Mouse (Mus musculus): ENCODE results near the gene Ntn1. TPM values are rescaled to one million over a fixed set of nuclear protein-coding genes. Genes with fewer than 3 reads are reported as not detected.

Ntn1 gene
- polyA plus RNA-seq, 1 experiment from 2014 or later = 13.6 TPM

DNA sequence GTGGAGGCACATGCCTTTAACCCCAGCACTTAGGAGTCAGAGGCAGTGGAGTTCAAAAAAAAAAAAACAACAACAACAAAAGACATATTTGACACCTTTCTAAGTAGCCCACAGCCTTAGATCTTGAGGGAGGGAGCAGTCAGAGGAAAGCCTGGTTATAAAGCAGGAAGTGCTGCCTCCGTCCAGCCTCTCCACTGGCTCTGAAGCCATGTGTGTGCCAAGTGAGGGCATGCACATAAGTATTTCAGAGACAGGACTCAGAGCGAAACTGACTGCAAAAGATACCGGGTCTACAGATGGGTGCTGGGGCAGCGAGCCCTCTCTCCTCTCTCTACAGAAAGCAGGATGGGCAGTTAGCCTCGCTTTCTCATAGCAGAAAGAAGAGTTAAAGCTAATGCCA lies 196.2 kb downstream of the Ntn1 start:
- ATAC-seq (ENCODE audit: low FRiP score, low TSS enrichment) = no peak
- no peak overlapping the region for H3K9ac ChIP-seq (replicated peaks; ENCODE audit: low read length)
- no peak overlapping the region for H3K4me2 ChIP-seq (replicated peaks; ENCODE audit: low read depth, low read length)
- H3K36me3 ChIP-seq (ENCODE audit: insufficient read depth, low read length) = no peaks in the 10 kb centered on the region
- 74% methylated on average over 5 of the region's 5 CpGs for WGBS
- no peaks in the 10 kb centered on the region for H3K27me3 ChIP-seq (ENCODE audit: insufficient read depth, low read length)
- no peak overlapping the region for H3K27ac ChIP-seq (ENCODE audit: low read length)
- H3K4me3 ChIP-seq (ENCODE audit: low read length) = no peak overlapping the region
- H3K9me3 ChIP-seq (ENCODE audit: low read length) = no peaks in the 10 kb centered on the region
- H3K4me1 ChIP-seq (ENCODE audit: insufficient read depth, low read length) = peaks cover 27% of the 10 kb centered on the region

DNA sequence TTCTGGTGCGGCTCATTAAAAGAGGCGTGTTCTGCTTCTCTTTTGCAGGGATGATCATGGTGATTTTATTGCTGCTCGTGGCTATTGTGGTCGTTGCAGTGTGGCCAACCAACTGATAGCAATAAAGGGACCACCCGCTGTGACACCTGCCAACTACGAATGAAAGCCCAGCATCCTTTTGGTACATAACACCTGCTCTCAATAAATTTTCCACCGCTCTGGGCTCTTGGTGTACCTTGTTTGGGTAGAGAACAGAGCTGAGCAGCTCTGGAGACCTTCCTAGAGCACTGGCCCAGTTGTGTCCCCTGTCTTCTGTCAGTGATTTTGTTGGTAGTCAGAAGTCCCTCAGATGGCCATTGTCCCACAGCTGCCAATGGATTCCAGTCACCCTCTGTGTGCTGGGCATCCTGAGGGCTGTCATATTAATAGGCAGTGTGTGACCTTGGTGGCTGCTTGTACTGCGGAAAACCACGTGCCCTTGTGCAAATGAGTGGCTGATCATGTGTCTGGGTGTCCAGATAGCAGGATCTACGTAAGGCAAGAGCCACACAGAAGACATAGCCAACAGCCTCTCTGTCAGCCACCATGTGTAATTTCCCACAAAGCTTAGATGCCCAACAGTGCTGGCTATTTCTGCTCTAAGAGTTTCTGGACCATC lies 196.8 kb downstream of the Ntn1 start:
- H3K9me3 ChIP-seq (ENCODE audit: low read length) = no peaks in the 10 kb centered on the region
- ATAC-seq (ENCODE audit: low FRiP score, low TSS enrichment) = no peak
- H3K9ac ChIP-seq (replicated peaks; ENCODE audit: low read length) = no peak overlapping the region
- no peaks in the 10 kb centered on the region for H3K36me3 ChIP-seq (ENCODE audit: insufficient read depth, low read length)
- no peak overlapping the region for H3K4me2 ChIP-seq (replicated peaks; ENCODE audit: low read depth, low read length)
- H3K27me3 ChIP-seq (ENCODE audit: insufficient read depth, low read length) = no peaks in the 10 kb centered on the region
- no peak overlapping the region for H3K4me3 ChIP-seq (ENCODE audit: low read length)
- peaks cover 33% of the 10 kb centered on the region for H3K4me1 ChIP-seq (ENCODE audit: insufficient read depth, low read length)
- 39% methylated on average over 10 of the region's 10 CpGs for WGBS
- H3K27ac ChIP-seq (ENCODE audit: low read length) = no peak overlapping the region

DNA sequence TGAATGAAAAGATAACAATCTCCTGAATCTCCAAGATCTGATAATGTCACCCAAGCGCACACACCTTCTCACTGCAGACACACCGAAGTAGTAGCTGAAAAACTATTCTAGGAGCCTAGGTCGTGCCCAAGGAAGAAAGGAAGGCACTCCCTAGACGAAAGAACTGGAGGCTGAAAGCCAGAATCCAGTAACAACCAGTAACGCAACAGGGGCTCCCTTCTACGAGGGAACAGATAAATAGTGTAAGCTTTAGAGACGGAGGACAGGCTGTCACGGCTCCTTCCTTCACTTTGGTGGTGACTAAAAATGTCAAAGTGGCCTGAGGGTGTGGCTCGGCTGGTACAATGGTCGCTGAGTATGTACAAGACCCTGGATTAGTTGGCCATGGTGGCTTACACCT lies 198.1 kb downstream of the Ntn1 start:
- ATAC-seq (ENCODE audit: low FRiP score, low TSS enrichment) = no peak
- H3K4me3 ChIP-seq (ENCODE audit: low read length) = no peak overlapping the region

GRCm38 (mm10) chr11:68201811-68202459 lies 198.7 kb downstream of the Ntn1 start:
- no peak overlapping the region for H3K4me2 ChIP-seq (replicated peaks; ENCODE audit: low read depth, low read length)
- no peak overlapping the region for H3K27ac ChIP-seq (ENCODE audit: low read length)
- H3K4me3 ChIP-seq (ENCODE audit: low read length) = no peak overlapping the region
- no peak overlapping the region for H3K9ac ChIP-seq (replicated peaks; ENCODE audit: low read length)
- no peaks in the 10 kb centered on the region for H3K36me3 ChIP-seq (ENCODE audit: insufficient read depth, low read length)
- H3K9me3 ChIP-seq (ENCODE audit: low read length) = no peaks in the 10 kb centered on the region
- 69% methylated on average over 10 of the region's 10 CpGs for WGBS
- no peak for ATAC-seq (ENCODE audit: low FRiP score, low TSS enrichment)
- no peaks in the 10 kb centered on the region for H3K27me3 ChIP-seq (ENCODE audit: insufficient read depth, low read length)
- H3K4me1 ChIP-seq (ENCODE audit: insufficient read depth, low read length) = peaks cover 38% of the 10 kb centered on the region

More for the DNA sequence above, 198.1 kb downstream of the Ntn1 start:
- H3K9me3 ChIP-seq (ENCODE audit: low read length) = no peaks in the 10 kb centered on the region
- H3K4me1 ChIP-seq (ENCODE audit: insufficient read depth, low read length) = peaks cover 35% of the 10 kb centered on the region
- H3K36me3 ChIP-seq (ENCODE audit: insufficient read depth, low read length) = no peaks in the 10 kb centered on the region
- 69% methylated on average over 10 of the region's 10 CpGs for WGBS
- no peak overlapping the region for H3K27ac ChIP-seq (ENCODE audit: low read length)
- no peaks in the 10 kb centered on the region for H3K27me3 ChIP-seq (ENCODE audit: insufficient read depth, low read length)
- no peak overlapping the region for H3K9ac ChIP-seq (replicated peaks; ENCODE audit: low read length)
- H3K4me2 ChIP-seq (replicated peaks; ENCODE audit: low read depth, low read length) = no peak overlapping the region

GRCm38 (mm10) chr11:68201063-68201462 lies 199.6 kb downstream of the Ntn1 start:
- Histone ChIP-seq H3K27ac (ENCODE audit: low read length) (no peak overlapping the region), H3K4me3 (ENCODE audit: low read length) (no peak overlapping the region), H3K9ac (replicated peaks; ENCODE audit: low read length) (no peak overlapping the region), H3K9me3 (ENCODE audit: low read length) (no peaks in the 10 kb centered on the region), H3K27me3 (ENCODE audit: insufficient read depth, low read length) (no peaks in the 10 kb centered on the region), H3K4me2 (replicated peaks; ENCODE audit: low read depth, low read length) (no peak overlapping the region), H3K4me1 (ENCODE audit: insufficient read depth, low read length) (peaks cover 44% of the 10 kb centered on the region), H3K36me3 (ENCODE audit: insufficient read depth, low read length) (no peaks in the 10 kb centered on the region)
- 25% methylated on average over 1 of the region's 1 CpGs for WGBS
- ATAC-seq (ENCODE audit: low FRiP score, low TSS enrichment) = no peak

DNA sequence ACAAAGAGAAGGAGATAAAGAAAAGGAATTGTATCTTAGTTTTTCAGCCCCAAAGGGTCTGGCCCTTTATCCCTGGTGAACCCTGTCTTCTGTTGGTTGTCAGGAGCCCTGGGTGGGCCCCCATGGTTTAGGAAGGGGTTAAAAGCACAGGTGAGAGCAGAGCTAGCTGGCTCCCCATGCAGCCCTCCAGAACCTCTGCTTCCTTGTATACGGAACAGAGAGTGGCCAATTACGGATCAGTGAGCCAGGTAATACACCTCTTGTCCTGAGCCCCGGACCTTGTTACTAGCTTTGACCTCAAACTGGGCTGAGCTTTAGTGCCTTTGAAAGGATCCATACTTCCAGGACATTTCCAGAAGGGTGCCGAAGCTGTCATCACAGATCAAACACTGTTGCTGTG lies 200.1 kb downstream of the Ntn1 start:
- no peaks in the 10 kb centered on the region for H3K9me3 ChIP-seq (ENCODE audit: low read length)
- 63% methylated on average over 4 of the region's 4 CpGs for WGBS
- H3K36me3 ChIP-seq (ENCODE audit: insufficient read depth, low read length) = no peaks in the 10 kb centered on the region
- H3K9ac ChIP-seq (replicated peaks; ENCODE audit: low read length) = no peak overlapping the region
- H3K4me2 ChIP-seq (replicated peaks; ENCODE audit: low read depth, low read length) = no peak overlapping the region
- no peaks in the 10 kb centered on the region for H3K27me3 ChIP-seq (ENCODE audit: insufficient read depth, low read length)
- no peak overlapping the region for H3K4me3 ChIP-seq (ENCODE audit: low read length)
- H3K4me1 ChIP-seq (ENCODE audit: insufficient read depth, low read length) = peaks cover 49% of the 10 kb centered on the region
- no peak for ATAC-seq (ENCODE audit: low FRiP score, low TSS enrichment)
- H3K27ac ChIP-seq (ENCODE audit: low read length) = 0 out of 2 replicates have a peak overlapping the region, but pooled peaks have one; percentile 6

- H3K4me3 ChIP-seq (ENCODE audit: low read length) = no peak overlapping the region
- peak; percentile 43 for ATAC-seq (ENCODE audit: low FRiP score, low TSS enrichment)
- H3K27ac ChIP-seq (ENCODE audit: low read length) = 0 out of 2 replicates have a peak overlapping the region, but pooled peaks have one; percentile 6
- no peaks in the 10 kb centered on the region for H3K9me3 ChIP-seq (ENCODE audit: low read length)
- H3K36me3 ChIP-seq (ENCODE audit: insufficient read depth, low read length) = no peaks in the 10 kb centered on the region
- no peak overlapping the region for H3K4me2 ChIP-seq (replicated peaks; ENCODE audit: low read depth, low read length)
- peaks cover 54% of the 10 kb centered on the region for H3K4me1 ChIP-seq (ENCODE audit: insufficient read depth, low read length)
- H3K9ac ChIP-seq (replicated peaks; ENCODE audit: low read length) = no peak overlapping the region
- WGBS = 11% methylated on average over 10 of the region's 10 CpGs
- no peaks in the 10 kb centered on the region for H3K27me3 ChIP-seq (ENCODE audit: insufficient read depth, low read length)
These were observed 200.7 kb downstream of the Ntn1 start for GRCm38 (mm10) chr11:68199801-68200423.

DNA sequence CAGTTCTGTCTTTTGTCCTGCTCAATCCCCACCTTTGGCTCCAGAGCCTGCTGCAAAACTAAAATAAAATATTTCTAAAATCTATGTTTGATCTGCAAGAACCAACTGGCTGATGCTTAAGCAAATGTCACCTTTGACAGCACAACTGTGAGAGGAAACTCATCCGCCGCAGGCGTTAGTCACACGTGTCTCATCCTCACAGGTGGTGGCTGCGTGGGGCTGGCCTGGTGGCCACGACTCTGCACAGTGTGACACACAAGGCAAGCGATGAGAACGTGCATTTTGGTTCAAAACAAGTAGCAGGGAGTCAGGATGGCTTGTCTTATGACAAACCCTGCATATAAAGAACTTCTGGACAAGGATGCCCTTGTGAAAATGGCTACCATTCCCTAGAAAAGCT lies 201.5 kb downstream of the Ntn1 start:
- H3K4me2 ChIP-seq (replicated peaks; ENCODE audit: low read depth, low read length) = no peak overlapping the region
- H3K4me1 ChIP-seq (ENCODE audit: insufficient read depth, low read length) = peaks cover 56% of the 10 kb centered on the region
- no peaks in the 10 kb centered on the region for H3K9me3 ChIP-seq (ENCODE audit: low read length)
- no peak overlapping the region for H3K4me3 ChIP-seq (ENCODE audit: low read length)
- no peak overlapping the region for H3K9ac ChIP-seq (replicated peaks; ENCODE audit: low read length)
- H3K27me3 ChIP-seq (ENCODE audit: insufficient read depth, low read length) = no peaks in the 10 kb centered on the region
- peak overlapping the region; percentile 41 for H3K27ac ChIP-seq (ENCODE audit: low read length)
- 54% methylated on average over 8 of the region's 8 CpGs for WGBS
- ATAC-seq (ENCODE audit: low FRiP score, low TSS enrichment) = no peak
- no peaks in the 10 kb centered on the region for H3K36me3 ChIP-seq (ENCODE audit: insufficient read depth, low read length)

- Histone ChIP-seq H3K9me3 (ENCODE audit: low read length) (no peaks in the 10 kb centered on the region), H3K4me2 (replicated peaks; ENCODE audit: low read depth, low read length) (no peak overlapping the region), H3K27ac (ENCODE audit: low read length) (no peak overlapping the region), H3K9ac (replicated peaks; ENCODE audit: low read length) (no peak overlapping the region), H3K27me3 (ENCODE audit: insufficient read depth, low read length) (no peaks in the 10 kb centered on the region), H3K4me3 (ENCODE audit: low read length) (no peak overlapping the region), H3K36me3 (ENCODE audit: insufficient read depth, low read length) (no peaks in the 10 kb centered on the region), H3K4me1 (ENCODE audit: insufficient read depth, low read length) (peaks cover 56% of the 10 kb centered on the region)
- 53% methylated on average over 10 of the region's 10 CpGs for WGBS
- no peak for ATAC-seq (ENCODE audit: low FRiP score, low TSS enrichment)
These were observed 201.9 kb downstream of the Ntn1 start for GRCm38 (mm10) chr11:68198696-68199095.

GRCm38 (mm10) chr11:68197471-68197870 lies 203.2 kb downstream of the Ntn1 start:
- Histone ChIP-seq H3K9ac (replicated peaks; ENCODE audit: low read length) (no peak overlapping the region), H3K27ac (ENCODE audit: low read length) (no peak overlapping the region), H3K36me3 (ENCODE audit: insufficient read depth, low read length) (no peaks in the 10 kb centered on the region), H3K4me3 (ENCODE audit: low read length) (no peak overlapping the region), H3K4me2 (replicated peaks; ENCODE audit: low read depth, low read length) (no peak overlapping the region), H3K4me1 (ENCODE audit: insufficient read depth, low read length) (peaks cover 56% of the 10 kb centered on the region), H3K27me3 (ENCODE audit: insufficient read depth, low read length) (no peaks in the 10 kb centered on the region), H3K9me3 (ENCODE audit: low read length) (no peaks in the 10 kb centered on the region)
- 78% methylated on average over 11 of the region's 11 CpGs for WGBS
- ATAC-seq (ENCODE audit: low FRiP score, low TSS enrichment) = no peak

Measured in kidney, embryonic 16.5 days (tissue).